Mouse (Mus musculus): ENCODE measurements around the gene Spaca4. TPM values are rescaled to one million over a fixed set of nuclear protein-coding genes. Genes with fewer than 3 reads are reported as not detected.
A peak's percentile ranks its signal among the peaks of the same experiment; 100 is the strongest.

The Spaca4 gene
- polyA plus RNA-seq, 1 experiment: not detected

GRCm38 (mm10) chr7:45705443-45705864 is 20.2 kb downstream of the Spaca4 start:
- DNase-seq (ENCODE audit: low read depth in 1 of 2, low spot score in 2 of 2): no peak
- Histone ChIP-seq H3K36me3 (ENCODE audit: control insufficient read depth, insufficient read depth, low read length) (peaks cover 3% of the 10 kb centered on the region), H3K4me1 (ENCODE audit: control insufficient read depth, insufficient read depth, insufficient read length) (peaks cover 25% of the 10 kb centered on the region), H3K27ac (ENCODE audit: insufficient read depth, low read length) (peak overlapping the region; percentile 84), H3K4me3 (ENCODE audit: extremely low read depth, insufficient read depth, insufficient read length) (peak overlapping the region; percentile 71), H3K27me3 (ENCODE audit: control insufficient read depth, insufficient read depth, low read length) (0 out of 2 replicates have a peak, but pooled peaks cover under 1% of the 10 kb centered on the region)
- TF ChIP-seq POLR2A (IDR thresholded peaks at IDR 0.05; ENCODE audit: low read depth, low read length) (no peak), CTCF (IDR thresholded peaks at IDR 0.05; ENCODE audit: extremely low read depth, insufficient read depth, insufficient read length, insufficient replicate concordance) (no peak)
- under 1% methylated on average over 21 of the region's 21 CpGs for WGBS

- peak; percentile 99 for DNase-seq (ENCODE audit: low read depth in 1 of 2, low spot score in 2 of 2)
- H3K27me3 ChIP-seq (ENCODE audit: control insufficient read depth, insufficient read depth, low read length): peaks cover 6% of the 10 kb centered on the region
- peak within 1 kb of the TSS; percentile 84 for H3K27ac ChIP-seq (ENCODE audit: insufficient read depth, low read length)
- H3K4me1 ChIP-seq (ENCODE audit: control insufficient read depth, insufficient read depth, insufficient read length): peaks cover 31% of the 10 kb centered on the region
- TF ChIP-seq POLR2A (IDR thresholded peaks at IDR 0.05; ENCODE audit: low read depth, low read length) (peak; percentile 29; the same call in 1 of the 2 replicates), CTCF (IDR thresholded peaks at IDR 0.05; ENCODE audit: extremely low read depth, insufficient read depth, insufficient read length, insufficient replicate concordance) (no peak)
- WGBS: under 1% methylated on average over 36 of the region's 36 CpGs
- peak within 1 kb of the TSS; percentile 71 for H3K4me3 ChIP-seq (ENCODE audit: extremely low read depth, insufficient read depth, insufficient read length)
- peaks cover under 1% of the 10 kb centered on the region; the same call in 1 of the 2 replicates for H3K36me3 ChIP-seq (ENCODE audit: control insufficient read depth, insufficient read depth, low read length)
These were observed 20.7 kb downstream of the Spaca4 start, which contains the start of gene Dbp for GRCm38 (mm10) chr7:45704730-45705442. Dbp (plus strand) TSS chr7:45705088.

- Histone ChIP-seq H3K27me3 (ENCODE audit: control insufficient read depth, insufficient read depth, low read length) (peaks cover 11% of the 10 kb centered on the region), H3K4me3 (ENCODE audit: extremely low read depth, insufficient read depth, insufficient read length) (peak overlapping the region; percentile 57), H3K36me3 (ENCODE audit: control insufficient read depth, insufficient read depth, low read length) (no peaks in the 10 kb centered on the region), H3K4me1 (ENCODE audit: control insufficient read depth, insufficient read depth, insufficient read length) (peaks cover 31% of the 10 kb centered on the region), H3K27ac (ENCODE audit: insufficient read depth, low read length) (peak overlapping the region; percentile 83)
- WGBS: under 1% methylated on average over 13 of the region's 13 CpGs
- TF ChIP-seq POLR2A (IDR thresholded peaks at IDR 0.05; ENCODE audit: low read depth, low read length): no peak; the same call in 1 of the 2 replicates
- TF ChIP-seq CTCF (IDR thresholded peaks at IDR 0.05; ENCODE audit: extremely low read depth, insufficient read depth, insufficient read length, insufficient replicate concordance): no peak
- DNase-seq (ENCODE audit: low read depth in 1 of 2, low spot score in 2 of 2): no peak
These were observed 21.5 kb downstream of the Spaca4 start for GRCm38 (mm10) chr7:45704046-45704559.

GRCm38 (mm10) chr7:45703521-45704033 is 22.0 kb downstream of the Spaca4 start:
- peaks cover 26% of the 10 kb centered on the region for H3K4me1 ChIP-seq (ENCODE audit: control insufficient read depth, insufficient read depth, insufficient read length)
- H3K27ac ChIP-seq (ENCODE audit: insufficient read depth, low read length): peak overlapping the region; percentile 83
- 55% methylated on average over 12 of the region's 12 CpGs for WGBS
- TF ChIP-seq CTCF (IDR thresholded peaks at IDR 0.05; ENCODE audit: extremely low read depth, insufficient read depth, insufficient read length, insufficient replicate concordance) (no peak), POLR2A (IDR thresholded peaks at IDR 0.05; ENCODE audit: low read depth, low read length) (no peak)
- peaks cover 11% of the 10 kb centered on the region for H3K27me3 ChIP-seq (ENCODE audit: control insufficient read depth, insufficient read depth, low read length)
- no peak for DNase-seq (ENCODE audit: low read depth in 1 of 2, low spot score in 2 of 2)
- no peaks in the 10 kb centered on the region for H3K36me3 ChIP-seq (ENCODE audit: control insufficient read depth, insufficient read depth, low read length)
- H3K4me3 ChIP-seq (ENCODE audit: extremely low read depth, insufficient read depth, insufficient read length): 0 out of 2 replicates have a peak overlapping the region, but pooled peaks have one; percentile 57

GRCm38 (mm10) chr7:45702809-45703520 is 22.6 kb downstream of the Spaca4 start:
- 90% methylated on average over 17 of the region's 17 CpGs for WGBS
- H3K27me3 ChIP-seq (ENCODE audit: control insufficient read depth, insufficient read depth, low read length): peaks cover 11% of the 10 kb centered on the region

GRCm38 (mm10) chr7:45702316-45702715 is 23.3 kb downstream of the Spaca4 start:
- H3K27me3 ChIP-seq (ENCODE audit: control insufficient read depth, insufficient read depth, low read length): peaks cover 11% of the 10 kb centered on the region
- no peaks in the 10 kb centered on the region for H3K36me3 ChIP-seq (ENCODE audit: control insufficient read depth, insufficient read depth, low read length)
- no peak overlapping the region for H3K27ac ChIP-seq (ENCODE audit: insufficient read depth, low read length)
- no peak for TF ChIP-seq CTCF (IDR thresholded peaks at IDR 0.05; ENCODE audit: extremely low read depth, insufficient read depth, insufficient read length, insufficient replicate concordance)
- no peak for TF ChIP-seq POLR2A (IDR thresholded peaks at IDR 0.05; ENCODE audit: low read depth, low read length)
- WGBS: 93% methylated on average over 11 of the region's 11 CpGs
- no peak for DNase-seq (ENCODE audit: low read depth in 1 of 2, low spot score in 2 of 2)
- H3K4me3 ChIP-seq (ENCODE audit: extremely low read depth, insufficient read depth, insufficient read length): no peak overlapping the region
- H3K4me1 ChIP-seq (ENCODE audit: control insufficient read depth, insufficient read depth, insufficient read length): peaks cover 19% of the 10 kb centered on the region

More at GRCm38 (mm10) chr7:45702809-45703520, 22.6 kb downstream of the Spaca4 start:
- H3K27ac ChIP-seq (ENCODE audit: insufficient read depth, low read length): no peak overlapping the region
- H3K4me1 ChIP-seq (ENCODE audit: control insufficient read depth, insufficient read depth, insufficient read length): peaks cover 20% of the 10 kb centered on the region
- no peaks in the 10 kb centered on the region for H3K36me3 ChIP-seq (ENCODE audit: control insufficient read depth, insufficient read depth, low read length)
- H3K4me3 ChIP-seq (ENCODE audit: extremely low read depth, insufficient read depth, insufficient read length): no peak overlapping the region
- TF ChIP-seq POLR2A (IDR thresholded peaks at IDR 0.05; ENCODE audit: low read depth, low read length) (no peak), CTCF (IDR thresholded peaks at IDR 0.05; ENCODE audit: extremely low read depth, insufficient read depth, insufficient read length, insufficient replicate concordance) (no peak)
- no peak for DNase-seq (ENCODE audit: low read depth in 1 of 2, low spot score in 2 of 2)
